Mouse (Mus musculus) erythroblast, embryonic 14.5 days (primary cell): ENCODE results near the gene Nfkbil1.

Experiments
- GATA1 ChIP-seq: IDR thresholded peaks from 2 replicates; pipeline ENCODE4 v1.6.1; 2012; ENCODE audit warnings: low read length, inconsistent platforms, mixed read lengths
- TAL1 ChIP-seq: IDR thresholded peaks from 3 replicates; pipeline ENCODE4 v1.6.1; 2012; ENCODE audit warnings: low read length, inconsistent platforms, mixed read lengths

- TF ChIP-seq TAL1, result no peak
- no peak for TF ChIP-seq GATA1
Measured at GRCm38 (mm10) chr17:35219601-35220041, 16.0 kb downstream of the Nfkbil1 start.
